In genomic region chr14:101568828-101569227, GRCm38 (mm10) we compare ENCODE assay signal across 9 mouse cellular contexts. TPM values are rescaled to one million over a fixed set of nuclear protein-coding genes. Genes with fewer than 3 reads are reported as not detected.
DNase-seq lines count a peak whose midpoint lies in the region; ATAC-seq and TF ChIP-seq lines count a peak whose summit lies in the region.
"Had no signal": no experiment of that assay in that cellular context is flagged by ENCODE, and none has a peak within 500 bp of the region (broad histone marks: within the 10 kb centered on the region; RNA-seq: fewer than 3 reads in every experiment).

No protein-coding gene starts in this region.

- WGBS in heart, embryonic 12.5 days = 51% methylated on average over 2 of the region's 2 CpGs
- WGBS in hindbrain, postnatal 0 days = 70% methylated on average over 2 of the region's 2 CpGs

- H3K27me3 ChIP-seq in heart, embryonic 12.5 days (replicated peaks) = no peaks in the 10 kb centered on the region
- H3K27me3 ChIP-seq in hindbrain, postnatal 0 days (ENCODE audit: insufficient read depth, low read length) = no peaks in the 10 kb centered on the region

- peaks cover 29% of the 10 kb centered on the region for H3K4me1 ChIP-seq in heart, embryonic 12.5 days (replicated peaks)
- H3K4me1 ChIP-seq in hindbrain, postnatal 0 days (ENCODE audit: insufficient read depth, low read length) = no peaks in the 10 kb centered on the region

- H3K4me3 ChIP-seq in heart, embryonic 12.5 days = no peak overlapping the region
- no peak overlapping the region for H3K4me3 ChIP-seq in hindbrain, postnatal 0 days (ENCODE audit: low read length)

- ATAC-seq in heart, embryonic 12.5 days (ENCODE audit: insufficient number of reproducible peaks, low FRiP score) = peak; percentile 15; the same call in 1 of the 2 replicates
- ATAC-seq in hindbrain, postnatal 0 days = no peak

- no peak for TF ChIP-seq CTCF in hindbrain, postnatal 0 days (IDR thresholded peaks at IDR 0.05; ENCODE audit: low read depth)

- DNase-seq in adrenal gland, adult 2 months = peak; percentile 57
- DNase-seq in adrenal gland, adult 18-20 months (ENCODE audit: low spot score in 2 of 2) = no peak
- DNase-seq in urinary bladder, postnatal 14 days (ENCODE audit: low spot score) = peak; percentile 19
- no peak for DNase-seq in urinary bladder, postnatal 4 days (ENCODE audit: low spot score in 2 of 2)
- DNase-seq in testis, postnatal 10 days (ENCODE audit: low spot score) = peak; percentile 51
- no peak for DNase-seq in hindbrain, postnatal 0 days (ENCODE audit: low spot score)
- DNase-seq in urinary bladder, adult 2 months (ENCODE audit: low spot score) = no peak
- DNase-seq: B cell, adult 2 months had no signal

- no peak overlapping the region for H3K4me2 ChIP-seq in heart, embryonic 12.5 days
- no peak overlapping the region for H3K4me2 ChIP-seq in hindbrain, postnatal 0 days (ENCODE audit: low read depth, low read length)

- no peaks in the 10 kb centered on the region for H3K36me3 ChIP-seq in heart, embryonic 12.5 days
- H3K36me3 ChIP-seq in hindbrain, postnatal 0 days (ENCODE audit: insufficient read depth, low read length) = no peaks in the 10 kb centered on the region

- H3K9ac ChIP-seq in heart, embryonic 12.5 days = no peak overlapping the region
- H3K9ac ChIP-seq in hindbrain, postnatal 0 days (replicated peaks; ENCODE audit: low read length) = no peak overlapping the region

- H3K9me3 ChIP-seq in heart, embryonic 12.5 days (replicated peaks) = no peaks in the 10 kb centered on the region
- no peaks in the 10 kb centered on the region for H3K9me3 ChIP-seq in hindbrain, postnatal 0 days (ENCODE audit: low read length)

- no peak overlapping the region for H3K27ac ChIP-seq in heart, embryonic 12.5 days (ENCODE audit: poor library complexity, severe bottlenecking)
- no peak overlapping the region for H3K27ac ChIP-seq in hindbrain, postnatal 0 days

RNA-seq across cellular contexts. Expression of gene Tbc1d4, which starts 40.2 kb away (rescaled TPM):
- 10 to 100 TPM; 53.6 to 65.4 TPM for total RNA-seq in adrenal gland, adult 2 months (2021)
- 20.4 and 24.3 TPM in 2 replicates for polyA plus RNA-seq in adrenal gland, adult 2 months (2012; rRNA removed)
- 10 to 100 TPM; 32.8 to 52.2 TPM for total RNA-seq in adrenal gland, adult 18-20 months (2021)
- 28.8 and 29.3 TPM in 2 replicates for polyA plus RNA-seq in heart, embryonic 12.5 days (2016; fragmentation: Nextera tagmentation; extraction: Ambion mirVana)
- 25.0 and 29.5 TPM in 2 replicates for total RNA-seq in hindbrain, postnatal 0 days (2014; rRNA removed)
- 9.7 and 11.5 TPM in 2 replicates for polyA plus RNA-seq in hindbrain, postnatal 0 days (2015; fragmentation: Nextera tagmentation; extraction: Ambion mirVana)
- 9.2 and 9.5 TPM in 2 replicates for polyA plus RNA-seq in urinary bladder, adult 2 months (2012; rRNA removed)

Comparison
In these comparisons a context has a peak if more than half of its experiments do, and no peak if none do; other contexts are left out.
1. DNase-seq: peak in adrenal gland, adult 2 months (single experiment), urinary bladder, postnatal 14 days (single experiment) and testis, postnatal 10 days (single experiment); none in adrenal gland, adult 18-20 months (0 of 2), urinary bladder, postnatal 4 days (0 of 2), hindbrain, postnatal 0 days (single experiment) and urinary bladder, adult 2 months (single experiment).